Mouse (Mus musculus): Measurements from ENCODE around the gene Abcb4. TPM values are rescaled to one million over a fixed set of nuclear protein-coding genes. Genes with fewer than 3 reads are reported as not detected.
A peak's percentile ranks its signal among the peaks of the same experiment; 100 is the strongest.

The Abcb4 gene
- polyA plus RNA-seq, 1 experiment from 2014 or later, result 0.20 TPM

GRCm38 (mm10) chr5:8877086-8877485, 16.4 kb upstream of the Abcb4 start:
- WGBS, result 80% methylated on average over 2 of the region's 2 CpGs
- no peak overlapping the region for H3K4me2 ChIP-seq

DNA sequence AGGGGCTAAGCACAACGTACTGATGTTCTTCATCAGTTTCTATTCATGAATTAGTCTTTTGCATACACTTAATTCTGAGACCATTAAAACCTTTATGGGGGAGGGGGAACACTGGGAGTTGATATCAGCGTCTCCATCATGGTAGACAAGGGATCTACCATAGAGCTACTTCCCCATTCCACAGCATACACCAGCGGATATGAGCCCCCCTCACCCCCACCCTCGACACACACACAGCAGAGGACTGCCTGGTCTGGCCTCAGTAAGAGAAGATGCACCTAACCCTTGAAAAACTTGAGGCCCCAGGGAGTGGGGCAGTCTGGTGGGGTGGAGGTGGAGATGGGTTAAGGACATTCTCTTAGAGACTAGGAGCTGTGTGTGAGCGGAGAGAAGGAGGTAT, 15.7 kb upstream of the Abcb4 start:
- Histone ChIP-seq H3K4me3 (no peak overlapping the region), H3K4me1 (no peaks in the 10 kb centered on the region), H3K36me3 (no peaks in the 10 kb centered on the region), H3K4me2 (no peak overlapping the region), H3K9me3 (no peaks in the 10 kb centered on the region), H3K27ac (no peak overlapping the region), H3K9ac (no peak overlapping the region), H3K27me3 (no peaks in the 10 kb centered on the region)
- 73% methylated on average over 5 of the region's 5 CpGs for WGBS
- no peak for ATAC-seq (ENCODE audit: insufficient number of reproducible peaks, insufficient read depth, low FRiP score, low TSS enrichment, low read depth)

More at GRCm38 (mm10) chr5:8877086-8877485, 16.4 kb upstream of the Abcb4 start:
- Histone ChIP-seq H3K4me1 (no peaks in the 10 kb centered on the region), H3K9ac (no peak overlapping the region), H3K27me3 (no peaks in the 10 kb centered on the region), H3K36me3 (no peaks in the 10 kb centered on the region), H3K27ac (no peak overlapping the region), H3K4me3 (no peak overlapping the region), H3K9me3 (no peaks in the 10 kb centered on the region)
- no peak for ATAC-seq (ENCODE audit: insufficient number of reproducible peaks, insufficient read depth, low FRiP score, low TSS enrichment, low read depth)

DNA sequence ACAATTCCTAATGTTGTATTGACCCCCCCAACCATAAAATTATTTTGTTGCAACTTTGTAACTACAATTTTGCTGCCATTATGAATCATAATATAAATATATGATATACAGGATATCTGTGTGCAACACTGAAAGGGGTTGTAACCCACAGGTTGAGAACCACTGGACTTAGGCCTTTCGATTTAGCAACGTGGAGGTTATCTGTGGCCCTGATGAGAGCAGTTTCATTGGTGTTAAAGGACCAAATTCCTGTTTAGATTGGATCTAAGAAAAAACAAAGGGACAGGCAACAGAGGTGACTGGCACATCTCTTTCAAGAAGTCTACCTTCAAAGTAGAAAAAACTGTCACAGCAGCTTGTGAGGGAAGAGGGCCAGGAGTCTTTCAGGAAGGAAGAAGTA, 7.7 kb upstream of the Abcb4 start:
- 86% methylated on average over 2 of the region's 2 CpGs for WGBS
- Histone ChIP-seq H3K9me3 (0 out of 2 replicates have a peak, but pooled peaks cover under 1% of the 10 kb centered on the region), H3K9ac (no peak overlapping the region), H3K4me3 (no peak overlapping the region), H3K27me3 (no peaks in the 10 kb centered on the region), H3K27ac (no peak overlapping the region), H3K4me2 (no peak overlapping the region), H3K4me1 (no peaks in the 10 kb centered on the region), H3K36me3 (no peaks in the 10 kb centered on the region)
- no peak for ATAC-seq (ENCODE audit: insufficient number of reproducible peaks, insufficient read depth, low FRiP score, low TSS enrichment, low read depth)

GRCm38 (mm10) chr5:8894104-8894425, 548 bp downstream of the Abcb4 start:
- Histone ChIP-seq H3K36me3 (no peaks in the 10 kb centered on the region), H3K9ac (peak overlapping the region; percentile 70; the same call in 1 of the 2 replicates), H3K4me2 (peak overlapping the region; percentile 95), H3K27ac (no peak overlapping the region), H3K4me1 (no peaks in the 10 kb centered on the region), H3K27me3 (peaks cover 41% of the 10 kb centered on the region), H3K9me3 (0 out of 2 replicates have a peak, but pooled peaks cover 3% of the 10 kb centered on the region), H3K4me3 (peak overlapping the region; percentile 60)
- ATAC-seq (ENCODE audit: insufficient number of reproducible peaks, insufficient read depth, low FRiP score, low TSS enrichment, low read depth), result no peak
- WGBS, result 10% methylated on average over 15 of the region's 15 CpGs

GRCm38 (mm10) chr5:8894641-8895490, 1.3 kb downstream of the Abcb4 start:
- H3K4me1 ChIP-seq, result no peaks in the 10 kb centered on the region
- H3K9me3 ChIP-seq, result 0 out of 2 replicates have a peak, but pooled peaks cover 3% of the 10 kb centered on the region
- peaks cover 41% of the 10 kb centered on the region for H3K27me3 ChIP-seq
- H3K36me3 ChIP-seq, result no peaks in the 10 kb centered on the region
- no peak overlapping the region for H3K4me3 ChIP-seq
- no peak for ATAC-seq (ENCODE audit: insufficient number of reproducible peaks, insufficient read depth, low FRiP score, low TSS enrichment, low read depth)
- no peak overlapping the region for H3K9ac ChIP-seq
- no peak overlapping the region for H3K4me2 ChIP-seq
- WGBS, result 69% methylated on average over 15 of the region's 15 CpGs
- no peak overlapping the region for H3K27ac ChIP-seq

- Histone ChIP-seq H3K36me3 (no peaks in the 10 kb centered on the region), H3K9me3 (no peaks in the 10 kb centered on the region), H3K4me3 (no peak overlapping the region), H3K27me3 (peaks cover 41% of the 10 kb centered on the region), H3K27ac (no peak overlapping the region), H3K4me1 (no peaks in the 10 kb centered on the region), H3K9ac (no peak overlapping the region), H3K4me2 (no peak overlapping the region)
- WGBS, result 50% methylated on average over 1 of the region's 1 CpGs
- ATAC-seq (ENCODE audit: insufficient number of reproducible peaks, insufficient read depth, low FRiP score, low TSS enrichment, low read depth), result no peak
These were observed 2.7 kb downstream of the Abcb4 start for GRCm38 (mm10) chr5:8896198-8896597.

DNA sequence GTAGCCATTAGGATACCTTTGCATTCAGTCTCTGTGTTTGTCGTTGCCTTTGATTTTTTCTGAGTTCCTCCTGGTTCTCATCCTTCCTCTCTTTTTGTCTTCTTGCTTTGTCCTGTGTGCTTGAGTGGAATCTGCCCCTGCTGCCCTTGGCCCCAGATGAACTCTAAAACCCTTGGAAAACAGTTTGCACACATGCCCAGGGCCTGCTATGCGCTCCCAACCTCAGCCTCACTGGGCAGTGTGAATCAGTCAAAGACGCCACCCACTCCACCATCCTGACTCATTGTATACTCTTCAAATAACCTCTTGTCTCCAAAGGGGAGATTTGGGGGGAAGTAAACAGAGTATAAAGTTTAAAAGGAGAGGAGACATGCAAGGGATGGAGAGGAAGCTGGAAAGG, 4.7 kb downstream of the Abcb4 start:
- Histone ChIP-seq H3K4me1 (no peaks in the 10 kb centered on the region), H3K9ac (no peak overlapping the region), H3K27ac (no peak overlapping the region), H3K4me2 (no peak overlapping the region), H3K4me3 (no peak overlapping the region), H3K9me3 (no peaks in the 10 kb centered on the region), H3K27me3 (peaks cover 24% of the 10 kb centered on the region), H3K36me3 (no peaks in the 10 kb centered on the region)
- no peak for ATAC-seq (ENCODE audit: insufficient number of reproducible peaks, insufficient read depth, low FRiP score, low TSS enrichment, low read depth)
- WGBS, result 74% methylated on average over 3 of the region's 3 CpGs

DNA sequence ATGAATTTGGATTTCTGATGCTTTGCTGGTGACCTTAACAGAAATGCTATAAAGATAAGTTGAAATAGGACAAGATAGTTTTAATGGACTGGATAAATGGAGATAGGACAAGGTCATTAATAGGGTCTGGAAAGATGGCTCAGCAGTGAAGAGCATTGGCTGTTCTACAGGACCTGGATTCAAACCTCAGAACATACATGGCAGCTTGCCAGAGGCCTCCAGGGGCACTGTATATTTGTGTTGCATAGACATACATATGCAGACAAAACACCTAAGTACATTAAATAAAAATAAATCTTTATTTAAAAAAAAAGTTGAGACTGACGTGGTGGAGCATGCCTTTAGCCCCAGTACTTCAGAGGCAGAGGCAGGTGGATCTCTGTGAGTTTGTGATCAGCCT, 7.5 kb downstream of the Abcb4 start:
- Histone ChIP-seq H3K4me1 (no peaks in the 10 kb centered on the region), H3K27ac (no peak overlapping the region), H3K4me2 (no peak overlapping the region), H3K27me3 (no peaks in the 10 kb centered on the region), H3K9me3 (no peaks in the 10 kb centered on the region), H3K36me3 (no peaks in the 10 kb centered on the region), H3K9ac (no peak overlapping the region), H3K4me3 (no peak overlapping the region)
- 80% methylated on average over 1 of the region's 1 CpGs for WGBS
- ATAC-seq (ENCODE audit: insufficient number of reproducible peaks, insufficient read depth, low FRiP score, low TSS enrichment, low read depth), result no peak

DNA sequence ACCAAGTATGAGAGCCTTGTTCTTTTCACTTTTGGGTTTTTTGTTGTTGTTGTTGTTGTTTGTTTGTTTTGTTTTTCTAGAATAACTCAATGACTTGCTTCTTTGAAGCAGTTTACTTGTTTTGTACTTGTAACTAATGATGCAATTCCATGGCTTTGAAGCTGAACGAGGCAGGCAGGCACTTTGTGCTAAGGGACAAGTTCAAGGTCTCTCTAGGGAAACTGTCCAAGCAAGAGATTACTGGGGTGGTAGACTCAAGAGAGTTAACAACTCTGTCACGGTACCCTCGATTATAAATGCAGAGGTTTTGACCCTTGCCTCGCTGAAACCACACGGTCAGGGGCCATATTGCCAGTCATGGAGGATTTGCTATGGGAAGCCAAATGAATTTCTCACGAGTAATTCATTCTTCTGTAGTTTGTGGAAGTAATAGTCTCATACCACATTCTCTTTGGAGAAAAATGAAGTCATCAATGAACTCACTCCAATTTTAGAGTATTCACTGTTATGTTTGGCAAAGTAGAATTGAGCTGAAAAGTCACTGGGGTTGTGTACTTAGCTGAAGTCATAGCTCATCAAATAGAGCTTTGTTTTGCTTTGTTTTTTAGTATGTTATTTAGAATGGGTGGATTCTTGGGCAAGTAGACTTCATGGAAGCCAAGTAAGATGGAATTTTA, 8.8 kb downstream of the Abcb4 start:
- Histone ChIP-seq H3K4me3 (no peak overlapping the region), H3K4me2 (no peak overlapping the region), H3K36me3 (no peaks in the 10 kb centered on the region), H3K27me3 (no peaks in the 10 kb centered on the region), H3K27ac (no peak overlapping the region), H3K9me3 (no peaks in the 10 kb centered on the region), H3K9ac (no peak overlapping the region), H3K4me1 (no peaks in the 10 kb centered on the region)
- no peak for ATAC-seq (ENCODE audit: insufficient number of reproducible peaks, insufficient read depth, low FRiP score, low TSS enrichment, low read depth)
- WGBS, result 67% methylated on average over 6 of the region's 6 CpGs

- no peak overlapping the region for H3K9ac ChIP-seq
- no peaks in the 10 kb centered on the region for H3K4me1 ChIP-seq
- ATAC-seq (ENCODE audit: insufficient number of reproducible peaks, insufficient read depth, low FRiP score, low TSS enrichment, low read depth), result no peak
- no peaks in the 10 kb centered on the region for H3K27me3 ChIP-seq
- H3K36me3 ChIP-seq, result no peaks in the 10 kb centered on the region
- no peak overlapping the region for H3K4me3 ChIP-seq
- H3K27ac ChIP-seq, result no peak overlapping the region
- no peaks in the 10 kb centered on the region for H3K9me3 ChIP-seq
- no peak overlapping the region for H3K4me2 ChIP-seq
- 77% methylated on average over 6 of the region's 6 CpGs for WGBS
These were observed 11.0 kb downstream of the Abcb4 start for GRCm38 (mm10) chr5:8904539-8904938.

DNA sequence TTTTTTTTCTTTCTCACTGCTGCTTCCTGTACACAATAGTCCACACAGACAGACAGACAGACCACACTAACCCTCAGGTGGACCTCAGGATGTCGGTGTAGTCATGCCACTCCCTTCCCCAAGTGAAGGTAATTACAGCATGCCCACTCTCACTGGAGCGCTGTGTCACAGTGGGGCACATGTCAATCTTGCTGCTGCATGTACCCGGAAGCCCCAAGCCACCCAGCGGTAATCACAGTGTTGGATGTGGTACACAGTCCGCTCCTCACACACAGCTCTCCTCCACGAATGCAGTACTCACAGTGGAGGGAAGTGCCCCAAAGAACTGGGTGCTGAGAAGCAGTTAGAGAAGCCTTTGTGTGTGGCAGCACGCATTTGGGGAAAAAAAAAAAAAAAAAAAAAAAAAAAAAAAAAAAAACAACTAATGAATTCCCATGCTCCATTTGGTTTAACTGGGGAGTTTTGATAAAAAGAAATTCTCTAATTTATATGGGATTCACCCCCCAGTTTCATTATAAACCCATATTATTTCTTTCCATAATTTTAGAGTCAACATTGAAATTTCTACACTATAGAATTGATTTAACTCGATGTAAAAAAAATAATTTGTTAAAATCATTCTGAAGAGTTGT, 18.2 kb downstream of the Abcb4 start:
- Histone ChIP-seq H3K4me1 (no peaks in the 10 kb centered on the region), H3K4me2 (no peak overlapping the region), H3K27ac (no peak overlapping the region), H3K9me3 (no peaks in the 10 kb centered on the region), H3K36me3 (no peaks in the 10 kb centered on the region), H3K9ac (no peak overlapping the region), H3K4me3 (no peak overlapping the region), H3K27me3 (no peaks in the 10 kb centered on the region)
- ATAC-seq (ENCODE audit: insufficient number of reproducible peaks, insufficient read depth, low FRiP score, low TSS enrichment, low read depth), result no peak
- 75% methylated on average over 8 of the region's 8 CpGs for WGBS

GRCm38 (mm10) chr5:8916400-8916799, 22.9 kb downstream of the Abcb4 start:
- Histone ChIP-seq H3K27ac (no peak overlapping the region), H3K4me1 (no peaks in the 10 kb centered on the region), H3K4me2 (no peak overlapping the region), H3K4me3 (no peak overlapping the region), H3K9me3 (no peaks in the 10 kb centered on the region), H3K27me3 (no peaks in the 10 kb centered on the region), H3K9ac (no peak overlapping the region), H3K36me3 (no peaks in the 10 kb centered on the region)
- ATAC-seq (ENCODE audit: insufficient number of reproducible peaks, insufficient read depth, low FRiP score, low TSS enrichment, low read depth), result no peak
- WGBS, result 87% methylated on average over 2 of the region's 2 CpGs

Data from embryonic facial prominence, embryonic 13.5 days (tissue).